Comparison of ENCODE assay signal across 7 mouse cellular contexts in genomic region chr7:63897655-63898054, GRCm38 (mm10). TPM values are rescaled to one million over a fixed set of nuclear protein-coding genes. Genes with fewer than 3 reads are reported as not detected.
DNase-seq lines count a peak whose midpoint lies in the region; ATAC-seq and TF ChIP-seq lines count a peak whose summit lies in the region.

No protein-coding gene starts in this region.

- H3K27me3 ChIP-seq in lung, embryonic 15.5 days = no peaks in the 10 kb centered on the region
- no peaks in the 10 kb centered on the region for H3K27me3 ChIP-seq in embryonic facial prominence, embryonic 15.5 days
- H3K27me3 ChIP-seq in intestine, postnatal 0 days (replicated peaks; ENCODE audit: control insufficient read depth, insufficient read depth, low read length) = no peaks in the 10 kb centered on the region
- H3K27me3 ChIP-seq in neural tube, embryonic 15.5 days (replicated peaks) = no peaks in the 10 kb centered on the region

- peak overlapping the region; percentile 44; the same call in 1 of the 2 replicates for H3K9ac ChIP-seq in lung, embryonic 15.5 days
- H3K9ac ChIP-seq in embryonic facial prominence, embryonic 15.5 days = no peak overlapping the region
- peak overlapping the region; percentile 52; the same call in 1 of the 2 replicates for H3K9ac ChIP-seq in intestine, postnatal 0 days (ENCODE audit: low read depth, low read length)
- H3K9ac ChIP-seq in neural tube, embryonic 15.5 days (replicated peaks) = peak overlapping the region; percentile 45; the same call in 1 of the 2 replicates

- H3K4me2 ChIP-seq in lung, embryonic 15.5 days = peak overlapping the region; percentile 65
- peak overlapping the region; percentile 70 for H3K4me2 ChIP-seq in embryonic facial prominence, embryonic 15.5 days (replicated peaks)
- peak overlapping the region; percentile 71 for H3K4me2 ChIP-seq in intestine, postnatal 0 days (replicated peaks; ENCODE audit: low read depth)
- peak overlapping the region; percentile 69 for H3K4me2 ChIP-seq in neural tube, embryonic 15.5 days

- H3K36me3 ChIP-seq in lung, embryonic 15.5 days = no peaks in the 10 kb centered on the region
- no peaks in the 10 kb centered on the region for H3K36me3 ChIP-seq in embryonic facial prominence, embryonic 15.5 days
- H3K36me3 ChIP-seq in intestine, postnatal 0 days (ENCODE audit: control insufficient read depth, insufficient read depth) = no peaks in the 10 kb centered on the region
- no peaks in the 10 kb centered on the region for H3K36me3 ChIP-seq in neural tube, embryonic 15.5 days

- H3K4me1 ChIP-seq in lung, embryonic 15.5 days = peaks cover 27% of the 10 kb centered on the region
- peaks cover 32% of the 10 kb centered on the region for H3K4me1 ChIP-seq in embryonic facial prominence, embryonic 15.5 days
- H3K4me1 ChIP-seq in intestine, postnatal 0 days (replicated peaks; ENCODE audit: control insufficient read depth, insufficient read depth, low read length) = peaks cover 16% of the 10 kb centered on the region
- peaks cover 56% of the 10 kb centered on the region for H3K4me1 ChIP-seq in neural tube, embryonic 15.5 days

- no peak overlapping the region for H3K4me3 ChIP-seq in lung, embryonic 15.5 days
- no peak overlapping the region for H3K4me3 ChIP-seq in embryonic facial prominence, embryonic 15.5 days (replicated peaks)
- 0 out of 2 replicates have a peak overlapping the region, but pooled peaks have one; percentile 30 for H3K4me3 ChIP-seq in intestine, postnatal 0 days (ENCODE audit: low read depth, low read length)
- peak overlapping the region; percentile 32; the same call in 1 of the 2 replicates for H3K4me3 ChIP-seq in neural tube, embryonic 15.5 days (replicated peaks)

- peak overlapping the region; percentile 93 for H3K27ac ChIP-seq in lung, embryonic 15.5 days
- peak overlapping the region; percentile 81 for H3K27ac ChIP-seq in embryonic facial prominence, embryonic 15.5 days (replicated peaks)
- H3K27ac ChIP-seq in intestine, postnatal 0 days (ENCODE audit: low read depth, low read length) = peak overlapping the region; percentile 92
- H3K27ac ChIP-seq in neural tube, embryonic 15.5 days (replicated peaks) = peak overlapping the region; percentile 64

- no peak for DNase-seq in lung, postnatal 4 days
- no peak for DNase-seq in adrenal gland, postnatal 10 days
- DNase-seq in T-cell, adult 2 months (ENCODE audit: low spot score) = no peak

- no peaks in the 10 kb centered on the region for H3K9me3 ChIP-seq in lung, embryonic 15.5 days
- no peaks in the 10 kb centered on the region for H3K9me3 ChIP-seq in embryonic facial prominence, embryonic 15.5 days (replicated peaks)
- H3K9me3 ChIP-seq in intestine, postnatal 0 days (ENCODE audit: control insufficient read depth) = no peaks in the 10 kb centered on the region
- no peaks in the 10 kb centered on the region for H3K9me3 ChIP-seq in neural tube, embryonic 15.5 days (replicated peaks)

- WGBS in lung, embryonic 15.5 days = 36% methylated on average over 3 of the region's 3 CpGs
- WGBS in embryonic facial prominence, embryonic 15.5 days = 39% methylated on average over 3 of the region's 3 CpGs
- 50% methylated on average over 3 of the region's 3 CpGs for WGBS in intestine, postnatal 0 days
- 51% methylated on average over 3 of the region's 3 CpGs for WGBS in neural tube, embryonic 15.5 days

- ATAC-seq in lung, embryonic 15.5 days (ENCODE audit: borderline replicate concordance, extremely low read depth, low FRiP score, low TSS enrichment) = no peak
- no peak for ATAC-seq in embryonic facial prominence, embryonic 15.5 days (ENCODE audit: insufficient number of reproducible peaks, low FRiP score, low TSS enrichment, low read depth)
- ATAC-seq in intestine, postnatal 0 days = no peak
- ATAC-seq in neural tube, embryonic 15.5 days (ENCODE audit: low FRiP score) = no peak

- no peak for TF ChIP-seq CTCF in intestine, postnatal 0 days (IDR thresholded peaks at IDR 0.05; ENCODE audit: low read depth)

RNA-seq across cellular contexts. Expression of gene E030018B13Rik, which starts 19.0 kb away (rescaled TPM):
- 0.15 and 0.26 TPM in 2 replicates for polyA plus RNA-seq in lung, embryonic 15.5 days (2015; fragmentation: Nextera tagmentation; extraction: Ambion mirVana)
- 0.16 and 0.22 TPM in 2 replicates for polyA plus RNA-seq in embryonic facial prominence, embryonic 15.5 days (2015; fragmentation: Nextera tagmentation; extraction: Ambion mirVana)
- polyA plus RNA-seq in intestine, postnatal 0 days (2015; fragmentation: Nextera tagmentation; extraction: Ambion mirVana) = not detected in 2 replicates
- polyA plus RNA-seq in neural tube, embryonic 15.5 days (2015; fragmentation: Nextera tagmentation; extraction: Ambion mirVana) = not detected in 2 replicates
- not detected for total RNA-seq in adrenal gland, postnatal 10 days (2021)

RNA-seq across cellular contexts. Expression of gene Klf13, which starts 41.1 kb away (rescaled TPM):
- 34.4 and 35.1 TPM in 2 replicates for polyA plus RNA-seq in lung, embryonic 15.5 days (2015; fragmentation: Nextera tagmentation; extraction: Ambion mirVana)
- 39.2 and 39.9 TPM in 2 replicates for polyA plus RNA-seq in embryonic facial prominence, embryonic 15.5 days (2015; fragmentation: Nextera tagmentation; extraction: Ambion mirVana)
- 19.3 and 24.5 TPM in 2 replicates for polyA plus RNA-seq in intestine, postnatal 0 days (2015; fragmentation: Nextera tagmentation; extraction: Ambion mirVana)
- polyA plus RNA-seq in neural tube, embryonic 15.5 days (2015; fragmentation: Nextera tagmentation; extraction: Ambion mirVana) = 24.7 and 26.8 TPM in 2 replicates
- total RNA-seq in adrenal gland, postnatal 10 days (2021) = 10 to 100 TPM; 65.9 to 80.6 TPM

Comparison
In these comparisons a context has a peak if more than half of its experiments do, and no peak if none do; other contexts are left out.
1. H3K4me3 ChIP-seq: peak in intestine, postnatal 0 days (single experiment) and neural tube, embryonic 15.5 days (single experiment); none in lung, embryonic 15.5 days (single experiment) and embryonic facial prominence, embryonic 15.5 days (single experiment).
2. Peak in every context shown above with its lines, with median percentiles within 50 percentile points of each other: H3K27ac ChIP-seq and H3K4me2 ChIP-seq.